Mouse (Mus musculus) frontal cortex, adult (tissue): ENCODE data around the gene Ptgr1.

Experiments
- ATAC-seq: cut with Nextera tagmentation; 2 replicates; pipeline ENCODE4 v1.9.2; 2017; ENCODE audit warnings: mild to moderate bottlenecking, moderate library complexity, mixed read lengths; ENCODE audit not compliant: low TSS enrichment

Ptgr1 gene

GRCm38 (mm10) chr4:58990609-58991434 is 3.9 kb upstream of the Ptgr1 start:
- no peak for ATAC-seq

- 0 out of 2 replicates have a peak, but pooled peaks have one; percentile 25 for ATAC-seq
Measured at GRCm38 (mm10) chr4:58989303-58989898, 2.5 kb upstream of the Ptgr1 start.

DNA sequence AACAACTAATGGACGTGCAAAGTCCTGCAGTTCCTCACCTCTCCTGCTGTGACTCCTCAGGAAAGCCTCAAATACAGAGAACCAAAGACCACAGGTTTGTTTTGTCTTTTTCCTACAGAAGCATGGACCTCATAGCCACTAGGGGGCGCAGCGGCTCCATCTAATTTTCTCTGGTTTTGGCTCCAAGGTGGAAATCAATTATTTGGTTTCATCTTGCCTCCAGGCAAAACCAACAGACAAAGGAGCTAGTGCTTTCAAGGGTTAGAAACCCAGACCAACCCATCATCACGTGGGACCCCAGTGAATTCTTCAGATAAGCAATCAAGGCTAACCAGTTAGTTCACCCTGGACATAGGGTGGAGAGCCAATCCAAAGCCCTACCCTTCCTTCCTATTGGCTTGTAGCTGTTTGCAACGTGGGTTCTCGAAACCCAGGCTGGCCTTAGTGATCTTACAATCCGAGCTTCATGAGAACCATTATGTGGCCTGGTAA is 1.7 kb downstream of the Ptgr1 start:
- ATAC-seq: peak; percentile 50; the same call in 1 of the 2 replicates

GRCm38 (mm10) chr4:58982806-58983205 is 4.1 kb downstream of the Ptgr1 start:
- no peak for ATAC-seq

GRCm38 (mm10) chr4:58981421-58981820 is 5.5 kb downstream of the Ptgr1 start:
- no peak for ATAC-seq

DNA sequence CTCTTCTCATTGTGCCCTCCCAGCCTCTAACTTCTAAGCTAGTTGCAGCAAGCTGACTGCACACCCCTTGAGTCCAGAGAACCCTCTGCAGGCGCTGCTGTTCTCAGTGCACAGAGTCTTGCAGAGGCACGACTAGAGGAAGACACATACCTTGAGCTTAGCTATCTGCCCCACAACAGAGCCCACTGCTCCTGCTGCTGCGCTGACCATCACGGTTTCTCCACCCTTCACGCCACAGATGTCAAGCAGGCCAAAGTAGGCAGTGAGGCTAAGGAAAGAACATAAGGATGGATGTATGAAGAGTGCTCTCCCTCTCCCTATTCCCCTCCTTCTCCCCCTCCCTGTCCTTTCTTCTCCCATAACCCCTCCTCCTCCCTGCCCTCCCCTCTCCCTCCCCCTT is 11.2 kb downstream of the Ptgr1 start:
- ATAC-seq: no peak

GRCm38 (mm10) chr4:58970678-58971077 is 16.2 kb downstream of the Ptgr1 start:
- ATAC-seq: no peak

DNA sequence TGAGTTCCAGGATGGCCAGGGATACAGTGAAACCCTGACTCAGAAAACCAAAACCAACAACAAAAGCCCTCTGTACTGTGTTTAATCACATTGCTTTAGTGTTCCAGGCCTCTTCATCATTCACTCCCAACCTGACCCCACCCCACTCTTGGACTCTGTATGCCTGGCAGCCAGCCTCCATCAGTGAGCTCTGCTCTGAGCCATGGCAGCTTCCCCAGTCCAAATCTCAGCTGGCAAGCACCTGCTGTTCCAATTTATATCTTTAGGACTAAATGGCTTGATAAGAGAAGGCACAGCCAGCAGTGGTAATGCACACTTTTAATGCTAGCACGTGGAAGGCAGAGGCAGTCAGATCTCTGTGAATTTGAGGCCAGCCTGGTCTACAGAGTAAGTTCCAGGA is 21.8 kb downstream of the Ptgr1 start:
- ATAC-seq: no peak

DNA sequence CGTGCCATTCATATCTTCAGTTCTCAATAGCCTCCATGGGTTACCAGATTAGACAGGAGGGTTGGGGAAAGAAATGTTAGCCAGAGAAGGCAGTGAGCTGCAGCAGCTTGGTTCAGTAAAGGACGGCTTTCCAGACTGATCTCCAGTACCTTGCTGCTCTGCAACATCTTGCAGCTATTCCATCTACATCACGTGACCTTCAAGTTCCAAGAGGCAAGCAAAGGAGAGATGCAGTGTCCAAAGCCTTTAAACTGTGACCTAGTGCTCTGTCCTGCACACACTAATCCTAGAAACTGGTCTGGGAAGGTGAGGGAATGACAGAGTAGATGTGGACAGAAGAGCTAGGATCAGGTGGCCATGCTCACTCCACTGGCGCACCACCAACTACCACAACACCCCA is 23.6 kb downstream of the Ptgr1 start:
- no peak for ATAC-seq

GRCm38 (mm10) chr4:58961719-58962118 is 25.2 kb downstream of the Ptgr1 start:
- no peak for ATAC-seq

DNA sequence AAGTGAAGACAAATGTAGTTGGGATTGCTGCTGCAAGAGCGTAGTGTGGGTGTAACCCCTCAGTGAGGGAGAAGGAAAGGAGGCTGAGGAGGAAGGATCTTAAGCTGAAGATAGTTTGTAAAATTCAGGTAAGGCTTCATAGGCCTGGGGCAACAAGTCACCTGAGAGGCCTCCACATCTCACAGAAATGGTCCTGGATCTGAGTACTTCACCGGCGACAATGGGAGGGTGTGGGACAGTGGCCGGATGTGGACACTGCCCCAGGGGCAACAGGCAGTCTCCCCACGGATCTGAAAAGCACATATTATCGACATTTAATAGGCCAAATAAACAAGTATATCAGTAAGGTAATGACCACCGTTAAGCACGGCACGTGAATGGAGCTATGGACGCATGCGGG is 34.3 kb downstream of the Ptgr1 start:
- no peak for ATAC-seq

DNA sequence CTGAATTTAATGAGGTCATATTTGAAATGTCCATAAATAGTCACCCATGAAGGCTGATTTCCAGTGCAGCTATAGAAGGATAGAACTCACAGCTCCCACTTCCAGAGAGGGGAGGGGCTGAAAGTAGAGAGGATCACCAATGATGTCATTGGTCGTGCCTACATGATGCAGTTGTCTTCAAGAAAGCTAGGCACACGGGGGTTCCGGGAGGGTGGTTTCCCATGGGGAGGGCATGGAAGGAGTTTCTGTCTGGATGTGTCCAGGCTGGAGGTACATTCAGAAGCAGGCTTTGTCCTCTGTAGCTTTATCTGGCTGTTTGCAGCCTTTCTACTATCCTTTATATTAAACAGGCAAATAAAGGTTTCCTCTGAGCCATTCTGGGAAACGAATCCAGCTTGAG is 38.5 kb downstream of the Ptgr1 start:
- ATAC-seq: peak; percentile 28

GRCm38 (mm10) chr4:58944695-58945094 is 42.2 kb downstream of the Ptgr1 start:
- peak; percentile 51 for ATAC-seq

- ATAC-seq: peak; percentile 11; the same call in 1 of the 2 replicates
Measured at GRCm38 (mm10) chr4:58944206-58944553, 42.7 kb downstream of the Ptgr1 start.

GRCm38 (mm10) chr4:58943420-58944205 is 43.3 kb downstream of the Ptgr1 start, which contains the start of gene Zkscan16:
TSS of gene Zkscan16 (plus strand) at chr4:58943628.
- ATAC-seq: peak; percentile 86

- no peak for ATAC-seq
Measured at GRCm38 (mm10) chr4:58942942-58943341, 44.0 kb downstream of the Ptgr1 start.

DNA sequence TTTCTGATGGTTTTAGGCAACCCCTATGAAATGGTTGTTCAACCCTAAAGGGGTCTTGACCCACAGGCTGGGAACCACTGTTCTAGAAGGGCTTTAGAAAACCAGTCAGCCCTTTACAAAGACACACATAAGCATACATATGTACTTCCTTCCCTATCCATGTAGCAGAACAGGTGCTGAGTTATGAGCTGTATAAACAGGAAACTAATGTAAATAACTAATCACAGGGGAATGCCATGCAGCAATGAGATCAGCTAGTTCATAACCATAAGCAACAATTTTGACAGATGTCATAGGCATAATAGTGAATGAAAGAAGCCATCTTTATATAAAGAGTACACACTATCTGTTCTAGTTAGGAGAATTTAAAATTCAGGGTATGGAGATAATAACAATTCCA is 45.3 kb downstream of the Ptgr1 start:
- no peak for ATAC-seq

GRCm38 (mm10) chr4:58935846-58936245 is 51.1 kb downstream of the Ptgr1 start:
- no peak for ATAC-seq

GRCm38 (mm10) chr4:58934746-58935476 is 52.0 kb downstream of the Ptgr1 start:
- ATAC-seq: peak; percentile 99

DNA sequence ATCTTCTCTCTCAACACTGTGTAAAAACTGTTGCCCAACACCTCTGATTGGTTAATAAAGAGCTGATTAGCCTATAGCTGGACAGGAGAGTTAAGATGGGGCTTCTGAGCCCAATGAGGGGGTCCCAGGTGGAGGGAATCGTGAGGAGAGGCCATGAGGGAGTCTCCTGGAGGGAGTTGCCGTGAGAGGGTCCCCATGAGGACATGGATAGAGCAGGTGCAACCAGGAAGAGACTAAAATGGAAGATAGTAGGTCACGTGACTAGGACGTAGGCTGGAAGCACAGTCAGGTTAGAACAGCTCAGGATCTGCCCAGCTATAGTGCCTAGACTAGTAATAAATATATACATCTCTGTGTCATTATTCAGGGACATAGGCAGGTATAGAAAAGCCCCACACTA is 52.6 kb downstream of the Ptgr1 start:
- no peak for ATAC-seq

- no peak for ATAC-seq
Measured at GRCm38 (mm10) chr4:58932541-58932940, 54.4 kb downstream of the Ptgr1 start.

- no peak for ATAC-seq
Measured at GRCm38 (mm10) chr4:58927661-58928060, 59.3 kb downstream of the Ptgr1 start.
